Mouse (Mus musculus) liver, postnatal 0 days (tissue): Measurements from ENCODE around the gene Ryr3.

ENCODE experiments used
- CTCF ChIP-seq: sonication (generic); IDR thresholded peaks from 2 replicates; pipeline ENCODE4 v1.5.1; 2016; ENCODE audit warnings: antibody characterized with exemption, low read depth
- EP300 ChIP-seq: IDR thresholded peaks from 2 replicates; pipeline ENCODE4 v1.6.1; 2016; ENCODE audit warnings: antibody characterized with exemption, low read depth, mild to moderate bottlenecking

DNA sequence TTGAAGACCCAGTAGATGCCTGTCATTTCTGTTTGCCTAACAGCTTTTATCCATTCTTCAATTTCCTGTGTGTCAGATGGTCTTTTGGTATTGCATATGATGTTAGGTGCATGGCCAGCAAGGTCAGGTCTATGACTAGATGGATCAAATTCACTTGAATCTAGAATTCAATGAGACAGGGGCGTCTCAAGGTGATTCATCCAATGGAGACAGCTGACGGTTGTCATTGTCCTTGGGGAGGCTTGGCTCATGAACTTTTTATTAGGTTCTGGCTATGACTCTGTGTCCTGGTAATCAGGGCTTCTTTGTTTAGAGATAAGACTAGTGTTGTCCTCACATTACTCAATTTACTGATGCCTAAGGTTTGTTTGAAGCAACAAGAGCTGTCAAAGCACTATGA is 454.9 kb downstream of the Ryr3 start:
- TF ChIP-seq CTCF: no peak
- TF ChIP-seq EP300: no peak
